Mouse (Mus musculus) forebrain, embryonic 16.5 days (tissue): ENCODE results near the gene Kcnj6. TPM values are rescaled to one million over a fixed set of nuclear protein-coding genes. Genes with fewer than 3 reads are reported as not detected.

Experiments
- ATAC-seq: fragments of 200-750 bp; cut with Nextera tagmentation; 2 replicates; pipeline ENCODE4 v1.8.0; 2017; ENCODE audit warnings: mild to moderate bottlenecking, moderate library complexity
- H3K27ac ChIP-seq: fragments of 300-500 bp; sonication (generic); 2 replicates; pipeline ENCODE4 v1.5.1; 2014; ENCODE audit warnings: low read length, control low read depth
- H3K27me3 ChIP-seq: fragments of 300-500 bp; sonication (generic); replicated peaks from 2 replicates; pipeline ENCODE4 v1.6.1; 2014; ENCODE audit warnings: low read length; ENCODE audit not compliant: control insufficient read depth, insufficient read depth
- H3K36me3 ChIP-seq: fragments of 300-500 bp; sonication (generic); 2 replicates; pipeline ENCODE4 v1.6.1; 2014; ENCODE audit not compliant: control insufficient read depth, insufficient read depth
- H3K4me1 ChIP-seq: fragments of 300-500 bp; sonication (generic); replicated peaks from 2 replicates; pipeline ENCODE4 v1.6.1; 2014; ENCODE audit warnings: low read length; ENCODE audit not compliant: control insufficient read depth, insufficient read depth
- H3K4me2 ChIP-seq: fragments of 300-500 bp; sonication (generic); 2 replicates; pipeline ENCODE4 v1.6.1; 2014; ENCODE audit warnings: mild to moderate bottlenecking, low read length, control low read depth
- H3K4me3 ChIP-seq: fragments of 300-500 bp; sonication (generic); replicated peaks from 2 replicates; pipeline ENCODE4 v1.5.1; 2014; ENCODE audit warnings: mild to moderate bottlenecking, low read length, control low read depth
- H3K9ac ChIP-seq: fragments of 300-500 bp; sonication (generic); replicated peaks from 2 replicates; pipeline ENCODE4 v1.6.1; 2014; ENCODE audit warnings: low read depth, low read length, control low read depth
- H3K9me3 ChIP-seq: fragments of 300-500 bp; sonication (generic); 2 replicates; pipeline ENCODE4 v1.6.1; 2016; ENCODE audit warnings: low read length; ENCODE audit not compliant: control insufficient read depth
- WGBS: fragments of 180-500 bp; shearing (Covaris S2); extraction: QIAGEN DNeasy Blood & Tissue Kit; methylation state at CpG from one replicate; pipeline ENCODE4 v1.1.7; 2014; 5-methylcytosine and 5-hydroxymethylcytosine counted together
- microRNA-seq: library from miRNA; unstranded; fragments of <30 nt; microRNA quantifications from one replicate; pipeline ENCODE4, GENCODE M21; 2017
- polyA plus RNA-seq: library from polyadenylated mRNA; unstranded; fragments of >200 nt; fragmentation: Nextera tagmentation; extraction: Ambion mirVana; gene quantifications from 2 replicates; pipeline ENCODE4 v1.2.1, GENCODE M21; 2015

The Kcnj6 gene
- polyA plus RNA-seq, 1 experiment from 2014 or later, result 1.8 TPM

DNA sequence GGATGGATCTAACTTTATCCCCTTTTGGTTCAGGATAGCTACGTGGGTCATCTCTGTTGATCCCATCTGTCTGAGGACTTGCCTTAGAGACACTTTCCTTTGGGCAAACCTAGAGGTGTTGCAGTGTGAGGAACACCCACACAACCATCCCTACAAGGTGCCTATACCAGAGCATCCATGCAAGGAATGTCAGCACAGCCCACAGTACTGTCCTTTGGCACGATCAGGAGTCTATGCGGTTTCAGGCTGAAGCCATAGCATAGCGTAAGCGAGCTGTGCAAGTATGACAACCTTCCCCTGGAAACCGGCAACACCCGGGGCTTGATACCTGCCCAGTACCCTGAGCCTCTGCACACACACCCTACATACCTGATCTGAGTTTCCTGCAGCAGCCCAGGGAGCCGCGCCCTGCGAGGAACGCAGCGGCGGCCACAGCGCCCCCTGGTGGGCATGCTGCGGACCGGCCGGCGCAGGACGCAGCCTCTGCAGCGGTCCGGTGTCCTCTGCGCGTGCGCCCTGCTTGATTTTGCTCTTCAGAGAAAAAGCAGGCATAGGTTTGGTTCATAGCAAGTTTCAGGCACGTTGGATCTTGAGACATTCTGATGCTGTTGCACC lies 283.9 kb downstream of the Kcnj6 start:
- Histone ChIP-seq H3K4me2 (peak overlapping the region; percentile 64), H3K9me3 (0 out of 2 replicates have a peak, but pooled peaks cover 3% of the 10 kb centered on the region), H3K4me3 (peak overlapping the region; percentile 39), H3K36me3 (no peaks in the 10 kb centered on the region), H3K27me3 (no peaks in the 10 kb centered on the region), H3K4me1 (peaks cover 4% of the 10 kb centered on the region), H3K9ac (peak overlapping the region; percentile 51), H3K27ac (no peak overlapping the region)
- 9% methylated on average over 25 of the region's 25 CpGs for WGBS
- ATAC-seq, result peak; percentile 92

DNA sequence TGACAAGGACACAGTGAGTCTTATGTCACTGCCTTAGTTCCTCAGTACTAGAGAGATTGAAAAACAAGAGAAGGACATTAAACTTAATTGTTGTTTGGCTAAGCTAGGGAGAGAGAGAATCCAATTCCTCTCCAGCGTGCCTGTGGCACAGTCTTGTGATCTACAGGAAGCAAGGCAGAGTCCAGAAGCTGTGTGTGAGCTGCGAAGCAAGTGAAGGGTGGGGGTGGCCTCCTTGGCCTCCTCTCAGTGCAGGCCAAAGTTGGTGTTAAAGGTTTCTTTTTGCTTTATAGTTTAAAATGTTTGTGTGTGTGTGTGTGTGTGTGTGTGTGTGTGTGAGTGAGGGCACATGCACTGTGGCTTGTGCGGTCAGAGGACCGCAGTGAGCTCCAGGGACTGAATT lies 295.5 kb downstream of the Kcnj6 start:
- Histone ChIP-seq H3K4me3 (no peak overlapping the region), H3K4me1 (no peaks in the 10 kb centered on the region), H3K9me3 (no peaks in the 10 kb centered on the region), H3K27ac (no peak overlapping the region), H3K4me2 (no peak overlapping the region), H3K27me3 (no peaks in the 10 kb centered on the region), H3K36me3 (no peaks in the 10 kb centered on the region), H3K9ac (no peak overlapping the region)
- ATAC-seq, result no peak
- 90% methylated on average over 4 of the region's 4 CpGs for WGBS

DNA sequence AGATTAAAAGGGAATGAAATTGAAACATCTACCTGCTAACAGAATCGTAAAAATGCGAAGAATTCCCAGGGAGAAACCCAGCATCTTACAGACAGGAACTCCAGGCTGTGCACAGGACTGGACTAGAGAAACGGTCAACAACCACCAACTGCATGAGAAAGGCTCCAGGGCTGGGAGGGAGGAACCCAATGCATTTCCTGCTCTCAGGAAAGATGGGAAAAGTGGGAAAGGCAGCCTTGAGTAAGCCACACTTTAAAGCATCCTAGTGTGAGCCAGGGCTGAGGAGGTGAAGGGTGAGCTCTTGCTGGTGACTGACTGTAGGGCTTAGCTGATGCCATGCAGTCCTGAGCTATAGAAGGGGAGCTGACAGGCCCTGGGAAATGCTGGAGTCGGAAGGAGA lies 296.4 kb downstream of the Kcnj6 start:
- Histone ChIP-seq H3K4me3 (no peak overlapping the region), H3K36me3 (no peaks in the 10 kb centered on the region), H3K9me3 (no peaks in the 10 kb centered on the region), H3K4me1 (no peaks in the 10 kb centered on the region), H3K27ac (no peak overlapping the region), H3K4me2 (no peak overlapping the region), H3K9ac (no peak overlapping the region), H3K27me3 (no peaks in the 10 kb centered on the region)
- WGBS, result 87% methylated on average over 4 of the region's 4 CpGs
- no peak for ATAC-seq

Small RNAs within 50 kb of the gene (microRNA-seq; reads per million reads assigned to microRNA genes)
- not detected for gene Gm22745
